Mouse (Mus musculus) fat pad, adult 2 months (tissue): ENCODE results near the gene Thap2.

Experiments used
- DNase-seq: peaks from one replicate; pipeline ENCODE4 v3.0.0-alpha.2; 2011; ENCODE audit warnings: low read depth, low spot score; ENCODE audit errors: extremely low read depth

Thap2 gene

GRCm38 (mm10) chr10:115355016-115355415 is 29.2 kb downstream of the Thap2 start:
- DNase-seq, result no peak

- DNase-seq, result no peak
Measured at GRCm38 (mm10) chr10:115354553-115354952, 29.7 kb downstream of the Thap2 start.

- DNase-seq, result no peak
Measured at GRCm38 (mm10) chr10:115350810-115351397, 33.3 kb downstream of the Thap2 start.

- no peak for DNase-seq
Measured at GRCm38 (mm10) chr10:115349509-115349908, 34.7 kb downstream of the Thap2 start.

GRCm38 (mm10) chr10:115349029-115349428 is 35.2 kb downstream of the Thap2 start:
- no peak for DNase-seq

- DNase-seq, result no peak
Measured at GRCm38 (mm10) chr10:115348131-115348530, 36.1 kb downstream of the Thap2 start.

GRCm38 (mm10) chr10:115346444-115346843 is 37.8 kb downstream of the Thap2 start:
- DNase-seq, result no peak

GRCm38 (mm10) chr10:115342771-115343425 is 41.3 kb downstream of the Thap2 start:
- no peak for DNase-seq

- DNase-seq, result no peak
Measured at GRCm38 (mm10) chr10:115339820-115340328, 44.4 kb downstream of the Thap2 start.

GRCm38 (mm10) chr10:115336901-115337300 is 47.3 kb downstream of the Thap2 start:
- no peak for DNase-seq

GRCm38 (mm10) chr10:115333528-115333927 is 50.7 kb downstream of the Thap2 start:
- peak; percentile 94 for DNase-seq

- DNase-seq, result no peak
Measured at GRCm38 (mm10) chr10:115332997-115333396, 51.2 kb downstream of the Thap2 start.

GRCm38 (mm10) chr10:115332420-115332952 is 51.8 kb downstream of the Thap2 start:
- no peak for DNase-seq

GRCm38 (mm10) chr10:115329010-115329530 is 55.2 kb downstream of the Thap2 start:
- DNase-seq, result no peak

GRCm38 (mm10) chr10:115328514-115328913 is 55.7 kb downstream of the Thap2 start:
- DNase-seq, result no peak

GRCm38 (mm10) chr10:115323295-115323694 is 60.9 kb downstream of the Thap2 start:
- no peak for DNase-seq

- DNase-seq, result no peak
Measured at GRCm38 (mm10) chr10:115321317-115322035, 62.8 kb downstream of the Thap2 start.
